Mouse (Mus musculus) adrenal gland, postnatal 0 days (tissue): ENCODE measurements around the gene Ms4a4b. TPM values are rescaled to one million over a fixed set of nuclear protein-coding genes. Genes with fewer than 3 reads are reported as not detected.

ENCODE experiments used
- polyA plus RNA-seq: library from polyadenylated mRNA; unstranded; fragments of >200 nt; fragmentation: Nextera tagmentation; extraction: Ambion mirVana; gene quantifications from 2 replicates; pipeline ENCODE4 v1.2.1, GENCODE M21; 2015

The Ms4a4b gene
- polyA plus RNA-seq = 1.4 and 1.5 TPM in 2 replicates

DNA sequence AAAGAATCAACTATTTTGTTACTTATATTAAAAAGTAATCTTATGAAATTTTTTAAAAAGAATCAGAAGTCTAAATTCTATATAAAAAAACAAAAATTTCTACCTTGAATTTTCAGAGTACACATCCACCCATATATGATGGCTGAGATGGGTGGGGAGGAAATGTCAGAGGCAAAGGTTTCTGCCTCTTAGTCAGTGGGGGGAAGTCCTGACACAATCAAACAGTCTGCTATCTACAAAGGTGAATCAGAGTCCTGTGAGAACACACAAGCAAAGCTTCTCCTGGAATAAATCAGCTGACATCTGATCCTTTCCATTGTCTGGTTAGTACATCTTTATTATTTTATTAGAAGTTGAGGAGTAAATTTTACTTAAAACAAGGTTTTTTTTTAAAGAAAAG is at the start of gene Ms4a4b:
Gene Ms4a4b, plus strand, starts transcription at position 216 of the 400 bp plus-strand sequence.

DNA sequence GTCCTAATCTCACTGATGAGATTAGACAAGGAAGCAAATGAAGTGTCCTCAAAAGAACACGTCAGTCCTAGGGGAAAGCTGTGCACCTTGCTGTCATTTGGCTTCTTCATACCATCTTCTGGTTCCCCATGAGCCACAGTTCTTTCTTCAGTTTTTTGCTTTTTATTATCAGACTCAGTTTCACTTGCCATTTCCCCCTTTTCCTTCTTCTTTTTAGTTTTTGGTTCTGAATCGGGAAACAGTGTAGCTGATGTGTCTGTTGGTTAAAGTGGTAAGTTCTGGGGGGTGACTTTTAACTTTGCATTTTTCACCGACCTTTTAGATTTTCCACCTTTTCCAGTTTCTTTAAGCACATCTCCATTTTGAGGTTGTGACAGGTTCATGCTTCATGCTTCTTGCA is 38.8 kb upstream of the Ms4a4b start, which contains the start of gene Ms4a4c:
Gene Ms4a4c, plus strand, starts transcription at position 244 of the 400 bp plus-strand sequence.

DNA sequence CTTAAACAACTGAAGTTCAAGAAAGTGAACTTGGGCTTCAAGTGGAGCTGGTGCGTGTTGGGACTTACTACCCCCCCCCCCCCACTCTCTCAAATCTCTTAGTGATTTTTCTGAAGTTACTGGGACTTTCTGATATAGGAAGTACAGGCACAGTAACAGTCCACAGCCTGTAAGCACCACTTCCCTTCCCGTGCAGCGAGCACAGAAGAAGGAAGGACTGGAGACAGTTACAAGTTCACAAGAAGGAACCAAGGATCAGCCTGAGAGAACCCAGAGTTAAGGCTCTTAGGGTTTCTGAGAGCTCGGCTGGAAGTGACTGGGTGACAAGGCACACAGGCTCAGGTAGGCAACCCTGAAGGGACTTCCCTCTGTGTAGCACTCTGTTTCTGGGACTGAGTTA is 25.9 kb downstream of the Ms4a4b start, which contains the start of gene Ms4a6c:
Gene Ms4a6c, plus strand, starts transcription at position 152 of the 400 bp plus-strand sequence.

DNA sequence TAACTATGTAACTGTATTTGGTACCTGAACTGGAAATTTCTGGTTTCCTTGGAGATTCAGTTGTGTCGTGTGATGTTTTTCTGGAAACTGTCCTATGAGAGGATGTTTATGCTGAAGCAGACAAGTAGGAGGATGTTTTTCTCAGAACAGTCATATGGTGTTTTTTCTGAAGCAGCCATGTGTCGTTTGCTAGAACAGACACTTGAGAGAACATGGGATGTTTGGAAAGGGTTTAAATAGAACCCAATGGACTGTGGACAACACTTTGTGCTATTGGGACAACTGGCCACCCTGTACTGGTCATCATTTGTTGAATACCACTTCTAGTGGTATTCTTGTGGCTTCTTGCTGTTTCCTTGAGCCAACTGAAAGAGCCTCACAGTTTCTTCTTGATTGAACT is 42.4 kb downstream of the Ms4a4b start, which contains the start of gene Gm8369:
Gene Gm8369, plus strand, starts transcription at position 193 of the 400 bp plus-strand sequence.

DNA sequence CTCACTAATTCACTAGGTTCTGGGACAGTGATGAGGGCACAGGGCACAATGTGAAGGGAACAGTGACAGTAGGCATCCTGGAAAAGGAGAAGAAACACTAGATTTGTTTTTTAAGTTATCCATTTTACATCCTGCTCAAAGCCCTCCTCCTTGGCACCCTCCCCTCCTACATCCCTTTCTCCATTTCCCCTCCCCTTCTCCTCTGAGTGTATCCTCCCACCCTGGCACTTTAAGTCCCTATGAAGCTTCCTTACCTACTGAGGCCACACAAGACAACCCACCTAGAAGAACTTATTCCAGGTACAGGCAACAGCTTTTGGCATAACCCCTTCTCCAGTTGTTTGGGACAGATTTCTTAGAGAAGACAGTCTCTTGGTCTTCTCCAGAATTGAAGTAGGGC is 72.9 kb downstream of the Ms4a4b start, which contains the start of gene Ms4a6b:
Gene Ms4a6b, plus strand, starts transcription at position 267 of the 400 bp plus-strand sequence.

Other genes starting within 250 kb of the Ms4a4b start
- gene Ms4a13, start 246.8 kb upstream of the Ms4a4b start, polyA plus RNA-seq = not detected in 2 replicates
- not detected in 2 replicates for gene Ms4a12, start 211.1 kb upstream of the Ms4a4b start, polyA plus RNA-seq
- gene Ms4a1, start 177.3 kb upstream of the Ms4a4b start, polyA plus RNA-seq = 0.60 and 1.1 TPM in 2 replicates
- not detected in 2 replicates for gene Ms4a5, start 159.7 kb upstream of the Ms4a4b start, polyA plus RNA-seq
- gene Ms4a14, start 129.1 kb upstream of the Ms4a4b start, polyA plus RNA-seq = 0.05 and 0.15 TPM in 2 replicates
- gene Ms4a7, start 107.4 kb upstream of the Ms4a4b start, polyA plus RNA-seq = 23.8 and 28.7 TPM in 2 replicates
- gene Ms4a4a, start 68.0 kb upstream of the Ms4a4b start, polyA plus RNA-seq = 13.8 and 15.1 TPM in 2 replicates
- 1.6 and 3.9 TPM in 2 replicates for gene Ms4a4c, start 38.8 kb upstream of the Ms4a4b start, polyA plus RNA-seq
- 17.0 and 27.1 TPM in 2 replicates for gene Ms4a6c, start 25.8 kb downstream of the Ms4a4b start, polyA plus RNA-seq
- gene Gm8369, start 42.4 kb downstream of the Ms4a4b start, polyA plus RNA-seq = 0.41 TPM in 1 of 2 replicates, not detected in the other
- gene Ms4a6b, start 73.0 kb downstream of the Ms4a4b start, polyA plus RNA-seq = 15.2 and 20.5 TPM in 2 replicates
- 11.0 and 21.6 TPM in 2 replicates for gene Ms4a4d, start 93.2 kb downstream of the Ms4a4b start, polyA plus RNA-seq
- 19.1 and 24.5 TPM in 2 replicates for gene Ms4a6d, start 161.3 kb downstream of the Ms4a4b start, polyA plus RNA-seq
- gene Ms4a2, start 180.2 kb downstream of the Ms4a4b start, polyA plus RNA-seq = 0.54 and 0.59 TPM in 2 replicates
- 0.69 and 2.6 TPM in 2 replicates for gene Ms4a3, start 197.3 kb downstream of the Ms4a4b start, polyA plus RNA-seq
- 0.76 TPM in 1 of 2 replicates, not detected in the other for gene Oosp2, start 217.0 kb downstream of the Ms4a4b start, polyA plus RNA-seq
- gene Oosp1, start 247.6 kb downstream of the Ms4a4b start, polyA plus RNA-seq = 4.0 TPM in 2 replicates